Mouse (Mus musculus) midbrain, postnatal 0 days (tissue): ENCODE measurements around the gene Clic3. TPM values are rescaled to one million over a fixed set of nuclear protein-coding genes. Genes with fewer than 3 reads are reported as not detected.

ENCODE experiments used
- ATAC-seq: fragments of 200-750 bp; cut with Nextera tagmentation; 2 replicates; pipeline ENCODE4 v1.8.0; 2017; ENCODE audit warnings: moderate number of reproducible peaks, mild to moderate bottlenecking, moderate TSS enrichment, moderate library complexity; ENCODE audit not compliant: low FRiP score
- DNase-seq: peaks from one replicate; pipeline ENCODE4 v3.0.0-alpha.2; 2015; ENCODE audit warnings: low spot score
- H3K27ac ChIP-seq: fragments of 300-500 bp; sonication (generic); 2 replicates; pipeline ENCODE4 v1.5.1; 2014; ENCODE audit warnings: low read depth, mild to moderate bottlenecking, low read length, mixed read lengths
- H3K27me3 ChIP-seq: fragments of 300-500 bp; sonication (generic); 2 replicates; pipeline ENCODE4 v1.6.1; 2014; ENCODE audit warnings: low read length, control low read depth, mixed read lengths; ENCODE audit not compliant: insufficient read depth
- H3K36me3 ChIP-seq: fragments of 300-500 bp; sonication (generic); 2 replicates; pipeline ENCODE4 v1.6.1; 2014; ENCODE audit warnings: low read length, control low read depth, mixed read lengths; ENCODE audit not compliant: insufficient read depth
- H3K4me1 ChIP-seq: fragments of 300-500 bp; sonication (generic); 2 replicates; pipeline ENCODE4 v1.6.1; 2014; ENCODE audit warnings: mild to moderate bottlenecking, control low read depth, antibody characterized with exemption, low read length, mixed read lengths; ENCODE audit not compliant: insufficient read depth
- H3K4me2 ChIP-seq: fragments of 300-500 bp; sonication (generic); 2 replicates; pipeline ENCODE4 v1.6.1; 2014; ENCODE audit warnings: low read depth, mild to moderate bottlenecking, low read length, mixed read lengths; ENCODE audit not compliant: poor library complexity, severe bottlenecking
- H3K4me3 ChIP-seq: fragments of 300-500 bp; sonication (generic); 2 replicates; pipeline ENCODE4 v1.5.1; 2014; ENCODE audit warnings: low read depth, mild to moderate bottlenecking, low read length, moderate library complexity
- H3K9ac ChIP-seq: fragments of 300-500 bp; sonication (generic); replicated peaks from 2 replicates; pipeline ENCODE4 v1.6.1; 2014; ENCODE audit warnings: mild to moderate bottlenecking, low read length, moderate library complexity, mixed read lengths; ENCODE audit not compliant: poor library complexity, severe bottlenecking
- H3K9me3 ChIP-seq: fragments of 300-500 bp; sonication (generic); 2 replicates; pipeline ENCODE4 v1.6.1; 2016; ENCODE audit warnings: low read length, control low read depth
- CTCF ChIP-seq: IDR thresholded peaks from 2 replicates; pipeline ENCODE4 v1.5.1; 2016; ENCODE audit warnings: antibody characterized with exemption, mild to moderate bottlenecking
- WGBS: fragments of 180-500 bp; shearing (Covaris S2); extraction: QIAGEN DNeasy Blood & Tissue Kit; methylation state at CpG from one replicate; pipeline ENCODE4 v1.1.7; 2014; 5-methylcytosine and 5-hydroxymethylcytosine counted together
- polyA plus RNA-seq: library from polyadenylated mRNA; unstranded; fragments of >200 nt; fragmentation: Nextera tagmentation; extraction: Ambion mirVana; gene quantifications from 2 replicates; pipeline ENCODE4 v1.2.1, GENCODE M21; 2015
- total RNA-seq: library from RNA; depleted of rRNA; stranded (reverse); fragments of >200 nt; gene quantifications from 2 replicates; pipeline ENCODE4 v1.2.3, GENCODE M21; 2014

Clic3 gene
- total and polyA plus RNA-seq, 2 experiments from 2014 or later = 0.66 to 2.4 TPM

DNA sequence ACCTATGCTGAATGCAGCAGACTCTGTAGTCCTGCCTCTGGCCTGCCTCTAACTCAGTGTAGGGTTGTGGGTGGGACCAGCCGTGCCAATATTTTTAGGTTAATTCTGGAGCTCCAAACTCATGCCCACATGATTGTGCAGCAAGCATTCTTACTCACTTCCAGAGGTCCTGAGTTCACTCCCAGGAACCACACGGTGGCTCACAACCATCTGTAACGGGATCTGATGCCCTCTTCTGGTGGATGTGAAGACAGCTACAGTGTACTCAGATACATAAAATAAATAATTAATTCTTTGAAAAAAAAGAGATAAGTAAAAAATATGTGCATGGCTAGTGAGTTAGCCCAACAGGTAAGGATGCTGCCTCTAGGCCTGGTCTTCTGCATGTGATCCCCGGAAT, 39.8 kb downstream of the Clic3 start:
- DNase-seq = peak; percentile 50
- 41% methylated on average over 4 of the region's 4 CpGs for WGBS

DNA sequence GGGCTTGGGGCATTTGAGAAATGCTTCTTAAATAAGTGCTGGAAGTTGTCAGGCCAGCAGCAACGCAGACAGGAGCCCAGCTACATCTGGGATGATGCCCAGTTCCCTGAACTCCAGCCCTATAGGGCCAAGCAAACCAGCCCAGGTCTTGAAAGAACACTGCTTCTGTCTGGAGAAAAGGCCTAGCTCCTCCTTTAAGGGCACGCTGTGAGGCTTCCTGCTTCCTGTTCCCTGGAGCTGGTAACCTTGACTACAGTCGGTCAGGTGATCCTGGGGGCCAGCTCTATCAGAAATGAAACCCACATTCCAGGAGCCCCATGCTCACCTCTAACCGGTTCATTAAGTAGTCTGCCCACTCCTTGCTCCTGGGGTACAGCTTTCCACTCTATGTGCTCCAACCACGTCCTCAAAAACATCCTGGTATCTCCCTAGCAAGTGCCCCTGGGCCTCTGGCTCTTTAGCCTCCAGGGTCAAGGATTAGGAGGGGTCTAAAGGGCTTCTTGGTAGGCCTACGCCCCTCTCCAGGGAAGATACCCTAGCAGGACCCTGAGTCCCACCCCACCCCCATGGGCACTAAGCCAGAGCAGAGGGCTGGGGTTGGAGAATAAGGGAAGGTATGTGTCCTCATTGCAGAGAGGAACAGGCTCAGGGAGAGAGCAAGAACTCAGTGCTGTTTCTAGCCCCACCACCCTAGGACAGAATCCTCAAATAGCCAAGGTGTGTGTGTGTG, 41.4 kb downstream of the Clic3 start:
- Histone ChIP-seq H3K4me1 (peaks cover 11% of the 10 kb centered on the region), H3K4me3 (no peak overlapping the region), H3K27ac (peak overlapping the region; percentile 43; the same call in 1 of the 2 replicates), H3K4me2 (no peak overlapping the region), H3K9ac (no peak overlapping the region), H3K36me3 (0 out of 2 replicates have a peak, but pooled peaks cover 5% of the 10 kb centered on the region), H3K27me3 (no peaks in the 10 kb centered on the region), H3K9me3 (no peaks in the 10 kb centered on the region)
- DNase-seq (no peak), ATAC-seq (no peak)
- WGBS = 64% methylated on average over 6 of the region's 6 CpGs
- no peak for TF ChIP-seq CTCF

More for the DNA sequence above, 39.8 kb downstream of the Clic3 start:
- Histone ChIP-seq H3K4me1 (peaks cover 4% of the 10 kb centered on the region; the same call in 1 of the 2 replicates), H3K4me2 (no peak overlapping the region), H3K27ac (no peak overlapping the region), H3K36me3 (no peaks in the 10 kb centered on the region), H3K9me3 (no peaks in the 10 kb centered on the region), H3K4me3 (no peak overlapping the region), H3K27me3 (no peaks in the 10 kb centered on the region), H3K9ac (no peak overlapping the region)
- TF ChIP-seq CTCF = peak; percentile 71
- no peak for ATAC-seq

DNA sequence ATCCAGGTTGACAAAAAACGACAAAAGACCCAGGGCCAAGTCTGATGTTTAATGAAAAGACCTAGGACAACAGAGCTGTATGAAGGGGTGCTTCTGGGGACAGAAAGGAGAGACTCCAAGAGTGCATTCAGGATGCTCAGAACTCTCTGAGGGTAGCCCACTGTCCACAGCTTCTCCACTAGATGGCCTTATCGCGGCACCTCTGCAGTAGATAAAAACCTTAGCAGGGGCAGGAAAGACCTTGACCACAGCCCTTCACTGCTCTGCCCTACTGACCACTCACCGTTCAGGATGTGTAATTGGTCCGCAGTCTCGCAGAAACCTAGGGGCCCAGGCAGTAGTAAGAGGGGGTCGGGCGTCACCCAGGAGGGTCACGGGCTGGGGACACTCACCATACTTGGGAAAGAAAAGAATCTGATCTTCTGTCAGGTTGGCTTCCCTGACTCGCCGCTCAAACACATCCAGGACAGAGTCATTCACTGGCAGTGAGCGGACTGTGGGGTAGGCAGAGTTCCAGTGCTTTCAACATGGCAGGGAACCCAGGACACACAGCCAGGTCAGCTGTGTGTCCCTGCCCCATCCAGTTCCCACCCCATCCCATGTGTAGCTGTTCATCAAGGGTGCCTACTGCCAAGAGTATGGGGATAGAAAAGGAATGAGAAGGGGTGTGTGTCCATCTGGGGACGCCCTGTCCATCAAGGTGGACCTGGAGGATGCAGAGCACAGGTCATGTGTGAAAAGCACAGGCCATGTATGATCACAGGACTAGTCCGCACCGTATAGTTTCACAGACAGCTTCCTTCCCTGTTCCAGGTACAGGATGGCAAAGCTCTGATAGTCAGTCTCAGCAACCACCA, 42.2 kb downstream of the Clic3 start:
- DNase-seq (no peak), ATAC-seq (no peak)
- Histone ChIP-seq H3K4me3 (no peak overlapping the region), H3K27me3 (no peaks in the 10 kb centered on the region), H3K9me3 (no peaks in the 10 kb centered on the region), H3K4me2 (no peak overlapping the region), H3K9ac (no peak overlapping the region), H3K27ac (no peak overlapping the region), H3K36me3 (peaks cover 12% of the 10 kb centered on the region; the same call in 1 of the 2 replicates), H3K4me1 (peaks cover 11% of the 10 kb centered on the region)
- no peak for TF ChIP-seq CTCF
- WGBS = 71% methylated on average over 15 of the region's 15 CpGs

DNA sequence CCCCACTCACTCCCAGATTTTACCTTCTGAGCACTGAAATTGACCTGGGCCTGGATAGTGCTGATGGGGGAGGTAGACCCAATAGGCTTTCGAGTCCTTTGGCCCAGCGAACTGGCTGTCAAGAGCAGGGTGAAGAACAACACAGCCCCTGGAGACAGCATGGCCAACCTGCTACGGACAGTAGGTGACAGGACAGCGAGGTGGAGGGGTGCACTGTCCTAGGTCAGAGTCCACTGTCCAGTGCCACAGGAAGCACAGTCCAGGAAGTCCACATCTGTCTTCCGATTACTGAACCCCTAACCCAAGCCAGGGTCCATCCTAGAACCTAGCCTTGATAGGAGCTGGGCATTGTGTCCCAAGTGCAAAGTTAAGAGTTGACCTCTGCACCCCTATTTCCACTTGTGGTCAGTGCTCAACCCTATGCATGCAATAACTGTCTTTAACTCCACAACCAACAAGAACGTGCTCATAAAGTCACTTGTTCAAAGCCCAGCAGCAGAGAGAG, 43.5 kb downstream of the Clic3 start:
- ATAC-seq (no peak), DNase-seq (no peak)
- H3K27me3 ChIP-seq = no peaks in the 10 kb centered on the region
- H3K9me3 ChIP-seq = no peaks in the 10 kb centered on the region
- 70% methylated on average over 6 of the region's 6 CpGs for WGBS
- TF ChIP-seq CTCF = no peak
- peak overlapping the region; percentile 51 for H3K4me2 ChIP-seq
- peak overlapping the region; percentile 86 for H3K4me3 ChIP-seq
- 0 out of 2 replicates have a peak overlapping the region, but pooled peaks have one; percentile 36 for H3K9ac ChIP-seq
- peaks cover 25% of the 10 kb centered on the region for H3K36me3 ChIP-seq
- H3K27ac ChIP-seq = peak overlapping the region; percentile 55
- H3K4me1 ChIP-seq = peaks cover 11% of the 10 kb centered on the region

DNA sequence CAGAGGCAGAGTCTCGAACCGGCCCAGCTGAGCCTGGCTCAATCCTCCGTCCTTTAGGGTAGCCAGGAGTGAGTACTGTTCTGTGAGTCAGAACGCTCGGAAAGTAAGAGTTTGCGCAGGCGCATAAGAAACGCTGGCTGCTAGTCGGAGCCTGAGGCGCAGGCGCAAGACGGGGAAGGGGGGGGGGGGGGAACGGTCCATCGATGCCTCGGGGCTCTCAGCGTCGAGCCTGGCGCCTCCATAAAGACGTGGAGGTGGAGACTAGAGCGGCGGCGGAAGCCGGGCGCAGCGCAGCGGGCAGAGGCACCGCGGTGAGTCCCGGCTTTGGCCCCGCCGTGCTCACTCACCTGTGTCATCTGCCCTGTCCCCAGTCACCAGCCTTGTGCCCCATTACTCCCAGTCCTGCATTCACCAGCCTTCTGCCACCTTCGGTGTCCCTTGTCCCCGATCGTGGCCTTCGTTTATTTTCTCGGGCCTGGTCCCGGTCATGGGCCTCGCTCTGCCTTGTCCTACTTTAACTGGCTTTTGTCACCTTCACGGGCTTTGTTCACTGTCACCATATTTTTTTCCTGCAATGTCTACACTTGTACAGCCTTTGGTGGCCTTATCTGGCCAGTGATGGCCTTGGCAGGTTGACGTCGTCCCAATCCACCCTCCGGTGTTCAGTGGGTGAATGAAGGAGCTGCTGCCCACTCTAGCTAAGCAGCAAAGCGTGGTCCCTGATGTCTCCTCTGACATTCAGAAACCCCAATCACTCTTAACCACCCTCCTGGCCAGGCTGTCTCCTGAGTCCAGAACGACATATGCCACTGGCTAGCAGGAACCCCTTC, 44.2 kb downstream of the Clic3 start, which contains the start of gene Fbxw5:
Fbxw5 (plus strand) TSS at position 175 of the 830 bp plus-strand sequence.
- no peak for TF ChIP-seq CTCF
- H3K4me2 ChIP-seq = peak within 1 kb of the TSS; percentile 96
- H3K9ac ChIP-seq = peak within 1 kb of the TSS; percentile 97
- WGBS = 2% methylated on average over 35 of the region's 44 CpGs
- no peaks in the 10 kb centered on the region for H3K9me3 ChIP-seq
- DNase-seq (peak; percentile 98), ATAC-seq (peak; percentile 86)
- H3K27ac ChIP-seq = peak within 1 kb of the TSS; percentile 87
- peaks cover 30% of the 10 kb centered on the region for H3K36me3 ChIP-seq
- no peaks in the 10 kb centered on the region for H3K27me3 ChIP-seq
- H3K4me3 ChIP-seq = peak within 1 kb of the TSS; percentile 86
- peaks cover 11% of the 10 kb centered on the region for H3K4me1 ChIP-seq
